Mouse (Mus musculus) lung, embryonic 16.5 days (tissue): Measurements from ENCODE around the gene Nop14. TPM values are rescaled to one million over a fixed set of nuclear protein-coding genes. Genes with fewer than 3 reads are reported as not detected.

Source experiments
- ATAC-seq: fragments of 200-750 bp; cut with Nextera tagmentation; 2 replicates; pipeline ENCODE4 v1.8.0; 2017; ENCODE audit warnings: low read depth, mild to moderate bottlenecking, moderate library complexity
- H3K27ac ChIP-seq: fragments of 300-500 bp; sonication (generic); 2 replicates; pipeline ENCODE4 v1.5.1; 2014; ENCODE audit warnings: mild to moderate bottlenecking, control low read depth, low read length
- H3K27me3 ChIP-seq: fragments of 300-500 bp; sonication (generic); 2 replicates; pipeline ENCODE4 v1.6.1; 2014; ENCODE audit warnings: low read depth, low read length, mixed read lengths; ENCODE audit not compliant: control insufficient read depth, insufficient read depth
- H3K36me3 ChIP-seq: fragments of 300-500 bp; sonication (generic); 2 replicates; pipeline ENCODE4 v1.6.1; 2014; ENCODE audit warnings: low read length; ENCODE audit not compliant: control insufficient read depth, insufficient read depth
- H3K4me1 ChIP-seq: fragments of 300-500 bp; sonication (generic); replicated peaks from 2 replicates; pipeline ENCODE4 v1.6.1; 2014; ENCODE audit warnings: low read length, mixed read lengths; ENCODE audit not compliant: control insufficient read depth, insufficient read depth
- H3K4me2 ChIP-seq: fragments of 300-500 bp; sonication (generic); 2 replicates; pipeline ENCODE4 v1.6.1; 2014; ENCODE audit warnings: low read depth, low read length, control low read depth
- H3K4me3 ChIP-seq: fragments of 300-500 bp; sonication (generic); 2 replicates; pipeline ENCODE4 v1.5.1; 2014; ENCODE audit warnings: mild to moderate bottlenecking, low read length, control low read depth
- H3K9ac ChIP-seq: fragments of 300-500 bp; sonication (generic); 2 replicates; pipeline ENCODE4 v1.6.1; 2014; ENCODE audit warnings: low read length, control low read depth
- H3K9me3 ChIP-seq: fragments of 300-500 bp; sonication (generic); 2 replicates; pipeline ENCODE4 v1.6.1; 2016; ENCODE audit warnings: low read length; ENCODE audit not compliant: control insufficient read depth
- WGBS: fragments of 180-500 bp; shearing (Covaris S2); extraction: QIAGEN DNeasy Blood & Tissue Kit; methylation state at CpG from one replicate; pipeline ENCODE4 v1.1.7; 2014; 5-methylcytosine and 5-hydroxymethylcytosine counted together
- polyA plus RNA-seq: library from polyadenylated mRNA; unstranded; fragments of >200 nt; fragmentation: Nextera tagmentation; extraction: Ambion mirVana; gene quantifications from 2 replicates; pipeline ENCODE4 v1.2.1, GENCODE M21; 2015

Gene Nop14
- polyA plus RNA-seq, 1 experiment from 2014 or later: 21.5 TPM

DNA sequence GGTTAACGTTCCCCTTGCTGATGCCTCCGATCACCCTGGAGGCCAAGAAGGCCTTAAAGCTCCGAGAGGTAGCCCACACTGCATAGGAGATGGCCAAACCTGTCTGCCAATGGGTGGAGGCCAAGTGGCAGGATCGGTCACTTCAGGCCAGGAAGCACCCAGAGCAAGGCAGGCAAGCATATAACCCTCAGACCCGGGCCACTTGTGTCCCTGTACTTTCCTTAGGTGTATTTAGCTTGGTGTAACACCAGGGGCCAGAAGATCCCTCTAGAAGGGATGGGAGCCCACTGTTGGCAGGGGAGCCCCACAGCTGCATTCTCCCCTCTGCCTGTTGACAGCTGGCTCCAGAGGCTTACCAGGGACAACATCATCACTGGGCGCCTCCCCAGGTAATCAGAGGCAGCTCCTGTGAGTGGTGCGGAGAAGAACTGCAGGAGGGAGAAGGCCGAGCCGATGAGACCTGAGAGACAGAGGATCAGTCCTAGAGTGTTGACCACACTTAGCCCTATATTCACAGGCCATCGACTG, 24.2 kb downstream of the Nop14 start:
- ATAC-seq: no peak
- Histone ChIP-seq H3K27me3 (no peaks in the 10 kb centered on the region), H3K4me2 (peak overlapping the region; percentile 94), H3K9me3 (no peaks in the 10 kb centered on the region), H3K27ac (no peak overlapping the region), H3K9ac (peak overlapping the region; percentile 80), H3K36me3 (peaks cover 38% of the 10 kb centered on the region), H3K4me3 (peak overlapping the region; percentile 76), H3K4me1 (peaks cover 18% of the 10 kb centered on the region)
- 51% methylated on average over 10 of the region's 10 CpGs for WGBS

DNA sequence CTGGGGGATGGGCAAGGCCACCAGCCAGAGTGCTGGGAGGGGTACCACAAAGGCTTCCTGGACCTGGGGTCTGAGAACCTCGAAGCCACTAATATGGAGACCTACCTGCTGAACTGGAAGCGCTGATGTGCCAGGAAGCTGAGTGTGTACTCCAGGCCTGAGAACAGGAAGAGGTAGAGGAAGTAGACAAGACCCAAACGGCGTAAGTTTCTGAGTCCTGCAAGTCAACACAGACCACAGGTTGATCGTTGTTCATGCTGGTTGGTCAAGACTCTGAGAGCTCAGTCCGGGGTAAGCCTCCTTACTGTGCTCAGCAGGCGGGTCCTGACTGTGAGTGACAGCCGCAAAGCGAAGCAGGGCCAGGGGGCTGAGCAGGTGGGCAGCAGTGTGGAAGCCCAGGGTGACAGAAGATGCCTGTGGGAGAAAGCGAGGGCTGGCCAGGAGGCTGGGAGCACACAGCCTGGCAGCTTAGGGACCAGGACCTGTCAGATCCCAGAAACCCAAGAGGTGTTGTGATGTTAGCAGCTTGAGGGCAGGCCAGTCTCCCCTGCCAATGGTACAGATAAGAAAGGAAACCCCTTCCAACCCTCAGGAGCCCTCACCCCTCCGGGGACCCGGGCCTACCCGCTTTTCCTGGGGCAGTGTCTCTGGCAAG, 25.1 kb downstream of the Nop14 start:
- 0 out of 2 replicates have a peak overlapping the region, but pooled peaks have one; percentile 21 for H3K9ac ChIP-seq
- 81% methylated on average over 13 of the region's 13 CpGs for WGBS
- no peak overlapping the region for H3K27ac ChIP-seq

DNA sequence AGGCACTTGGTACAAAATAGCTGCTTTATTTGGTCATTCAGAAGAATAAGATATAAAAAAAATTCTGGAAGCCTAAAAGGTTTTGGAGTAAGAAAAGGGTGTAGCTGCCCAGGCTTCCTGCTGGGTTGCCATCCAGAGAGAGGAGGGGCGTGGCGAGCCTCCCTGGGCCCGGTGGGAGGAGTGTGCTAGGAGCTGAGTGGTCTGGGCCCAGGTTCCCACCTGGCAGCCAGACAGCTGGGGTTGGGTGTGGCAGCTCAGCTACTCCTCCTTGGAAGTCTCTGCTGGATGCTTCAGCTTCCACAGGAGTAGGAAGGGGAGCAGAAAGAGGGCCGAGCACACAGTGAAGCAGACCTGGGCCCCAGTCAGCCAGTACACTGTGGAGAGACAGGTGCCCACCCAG, 26.3 kb downstream of the Nop14 start:
- Histone ChIP-seq H3K36me3 (peaks cover 31% of the 10 kb centered on the region), H3K4me1 (peaks cover 18% of the 10 kb centered on the region), H3K4me3 (no peak overlapping the region), H3K27ac (no peak overlapping the region), H3K4me2 (no peak overlapping the region), H3K27me3 (no peaks in the 10 kb centered on the region), H3K9me3 (no peaks in the 10 kb centered on the region), H3K9ac (no peak overlapping the region)
- 0 out of 2 replicates have a peak, but pooled peaks have one; percentile 5 for ATAC-seq
- 56% methylated on average over 4 of the region's 4 CpGs for WGBS

More for the DNA sequence above, 25.1 kb downstream of the Nop14 start:
- Histone ChIP-seq H3K4me3 (no peak overlapping the region), H3K9me3 (no peaks in the 10 kb centered on the region), H3K4me1 (peaks cover 18% of the 10 kb centered on the region), H3K27me3 (no peaks in the 10 kb centered on the region), H3K4me2 (no peak overlapping the region), H3K36me3 (peaks cover 41% of the 10 kb centered on the region)
- ATAC-seq: no peak

DNA sequence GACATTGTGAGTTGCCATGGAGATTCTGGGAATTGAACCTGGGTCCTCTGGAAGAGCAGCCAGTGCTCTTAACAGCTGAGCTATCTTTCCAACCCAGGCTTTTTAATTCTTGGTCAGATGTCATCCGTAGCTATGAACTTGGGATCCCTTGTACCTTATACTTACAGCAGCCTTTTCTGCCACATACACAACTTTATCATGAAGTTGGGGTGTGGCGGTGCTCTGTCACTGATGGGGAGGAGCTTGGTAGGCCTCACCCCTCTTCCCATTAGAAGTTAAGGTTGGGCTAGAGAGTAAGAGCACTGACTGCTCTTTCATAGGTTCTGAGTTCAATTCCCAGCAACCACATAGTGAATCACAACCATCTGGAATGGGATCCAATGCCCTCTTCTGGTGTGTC, 27.0 kb downstream of the Nop14 start:
- ATAC-seq: no peak
- H3K27me3 ChIP-seq: no peaks in the 10 kb centered on the region
- no peak overlapping the region for H3K4me2 ChIP-seq
- H3K4me3 ChIP-seq: no peak overlapping the region
- peaks cover 36% of the 10 kb centered on the region for H3K36me3 ChIP-seq
- no peak overlapping the region for H3K27ac ChIP-seq
- no peaks in the 10 kb centered on the region for H3K9me3 ChIP-seq
- WGBS: 94% methylated on average over 2 of the region's 2 CpGs
- peaks cover 18% of the 10 kb centered on the region for H3K4me1 ChIP-seq
- no peak overlapping the region for H3K9ac ChIP-seq

DNA sequence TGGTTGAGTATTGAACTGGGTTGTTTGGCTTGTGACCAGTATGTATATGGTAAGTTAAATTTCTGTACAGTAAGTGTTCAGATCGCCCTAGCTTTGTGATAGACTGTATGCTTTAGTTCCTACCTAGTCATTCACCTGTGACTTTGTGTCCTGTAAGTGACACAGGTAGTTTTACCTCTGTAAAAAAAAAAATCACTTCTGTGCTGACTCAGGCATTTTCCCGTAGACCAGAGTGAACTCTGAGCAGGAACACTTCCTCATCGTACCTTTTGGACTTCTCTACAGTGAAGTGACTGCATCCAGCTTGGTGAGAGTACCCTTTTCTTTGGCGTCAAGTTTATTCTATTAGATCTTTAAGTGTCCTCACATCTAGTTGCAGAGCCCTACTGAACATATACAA, 50.0 kb downstream of the Nop14 start:
- H3K4me3 ChIP-seq: no peak overlapping the region
- H3K9me3 ChIP-seq: no peaks in the 10 kb centered on the region
- no peak for ATAC-seq
- no peak overlapping the region for H3K9ac ChIP-seq
- H3K4me2 ChIP-seq: no peak overlapping the region
- 88% methylated on average over 4 of the region's 4 CpGs for WGBS
- no peaks in the 10 kb centered on the region for H3K4me1 ChIP-seq
- H3K27ac ChIP-seq: no peak overlapping the region
- peaks cover 55% of the 10 kb centered on the region for H3K36me3 ChIP-seq
- H3K27me3 ChIP-seq: no peaks in the 10 kb centered on the region

DNA sequence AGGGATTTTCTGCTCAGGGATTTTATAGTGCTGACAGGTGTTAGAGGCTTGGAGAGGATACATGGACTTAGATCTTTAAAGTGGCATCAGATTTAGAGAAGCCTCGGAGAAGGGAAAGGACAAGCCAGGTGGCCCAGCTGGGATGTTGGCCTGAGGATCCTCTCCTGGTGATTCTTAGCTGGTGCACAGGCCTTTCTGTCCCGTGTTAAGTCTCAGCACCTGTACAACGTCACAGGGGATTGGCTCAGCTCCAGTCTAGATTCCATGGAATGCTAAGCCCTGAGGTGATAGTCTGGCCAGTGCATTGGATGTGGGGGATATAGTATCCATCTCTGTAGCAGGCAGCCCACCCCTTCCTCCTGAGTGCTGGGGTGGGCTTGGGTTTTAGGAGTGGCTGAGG, 51.7 kb downstream of the Nop14 start:
- Histone ChIP-seq H3K27ac (no peak overlapping the region), H3K4me1 (no peaks in the 10 kb centered on the region), H3K9me3 (no peaks in the 10 kb centered on the region), H3K4me3 (no peak overlapping the region), H3K27me3 (no peaks in the 10 kb centered on the region), H3K4me2 (no peak overlapping the region), H3K9ac (no peak overlapping the region), H3K36me3 (peaks cover 44% of the 10 kb centered on the region)
- no peak for ATAC-seq
- 77% methylated on average over 3 of the region's 3 CpGs for WGBS

DNA sequence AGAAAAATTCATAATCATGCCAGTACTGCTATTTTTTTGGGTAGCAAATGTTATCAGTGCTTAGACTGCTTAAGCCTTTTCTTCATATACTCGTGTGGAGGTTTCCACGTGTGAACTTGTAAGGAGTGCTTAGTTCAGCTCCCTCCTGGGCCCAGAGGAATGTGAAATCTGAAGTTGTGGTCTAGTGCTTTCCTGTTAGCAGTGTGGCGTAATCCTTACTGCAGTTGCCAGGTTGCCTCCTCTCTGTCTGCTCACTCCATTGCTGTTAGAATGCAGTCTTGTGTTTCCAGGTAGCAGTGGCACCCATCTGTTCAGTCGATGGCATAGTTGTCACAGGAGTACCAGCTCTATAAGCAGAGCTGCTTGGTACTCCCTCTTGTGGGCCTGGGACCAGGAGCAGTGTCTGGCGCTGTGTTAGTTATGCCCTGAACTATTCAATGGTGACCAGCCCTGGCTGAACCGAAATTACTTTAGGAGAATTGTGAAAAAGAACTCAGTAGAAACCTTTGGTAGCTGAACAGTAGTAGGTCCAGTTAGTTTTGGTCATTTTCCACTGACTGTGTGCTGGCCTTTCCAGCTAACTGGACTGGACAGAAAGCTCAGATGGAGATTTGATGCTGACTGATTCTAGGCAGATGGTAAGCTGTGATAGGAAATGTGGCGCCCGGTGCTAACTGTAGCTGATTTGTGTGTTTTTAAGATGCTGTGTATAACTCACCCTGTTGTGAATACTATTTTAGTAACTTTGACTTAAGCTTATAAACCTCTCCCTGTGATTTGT, 52.7 kb downstream of the Nop14 start:
- H3K36me3 ChIP-seq: peaks cover 44% of the 10 kb centered on the region
- no peak for ATAC-seq
- 81% methylated on average over 8 of the region's 8 CpGs for WGBS

DNA sequence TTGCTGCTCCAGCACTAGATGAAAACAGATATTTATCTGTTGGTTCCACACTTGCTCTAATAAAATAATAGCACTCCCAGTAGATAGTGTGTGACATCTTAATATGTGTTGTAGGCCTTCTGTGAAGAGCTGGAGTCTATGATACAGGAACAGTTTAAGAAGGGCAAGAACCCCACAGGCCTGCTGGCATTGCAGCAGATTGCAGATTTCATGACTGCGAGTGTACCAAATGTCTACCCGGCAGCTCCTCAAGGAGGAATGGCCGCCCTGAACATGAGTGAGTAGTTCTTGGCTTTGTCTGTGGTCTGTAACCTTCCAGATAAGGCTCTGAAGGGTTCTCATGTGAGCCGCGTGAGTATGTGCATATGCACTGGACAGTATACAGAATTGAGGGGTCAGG, 55.4 kb downstream of the Nop14 start:
- Histone ChIP-seq H3K9ac (no peak overlapping the region), H3K9me3 (no peaks in the 10 kb centered on the region), H3K36me3 (peaks cover 27% of the 10 kb centered on the region), H3K27ac (no peak overlapping the region), H3K4me2 (no peak overlapping the region), H3K4me3 (no peak overlapping the region), H3K27me3 (no peaks in the 10 kb centered on the region), H3K4me1 (no peaks in the 10 kb centered on the region)
- 83% methylated on average over 5 of the region's 5 CpGs for WGBS
- no peak for ATAC-seq

More for the DNA sequence above, 52.7 kb downstream of the Nop14 start:
- H3K27ac ChIP-seq: no peak overlapping the region
- no peak overlapping the region for H3K4me2 ChIP-seq
- H3K9me3 ChIP-seq: no peaks in the 10 kb centered on the region
- H3K9ac ChIP-seq: no peak overlapping the region
- H3K27me3 ChIP-seq: no peaks in the 10 kb centered on the region
- no peaks in the 10 kb centered on the region for H3K4me1 ChIP-seq
- no peak overlapping the region for H3K4me3 ChIP-seq

DNA sequence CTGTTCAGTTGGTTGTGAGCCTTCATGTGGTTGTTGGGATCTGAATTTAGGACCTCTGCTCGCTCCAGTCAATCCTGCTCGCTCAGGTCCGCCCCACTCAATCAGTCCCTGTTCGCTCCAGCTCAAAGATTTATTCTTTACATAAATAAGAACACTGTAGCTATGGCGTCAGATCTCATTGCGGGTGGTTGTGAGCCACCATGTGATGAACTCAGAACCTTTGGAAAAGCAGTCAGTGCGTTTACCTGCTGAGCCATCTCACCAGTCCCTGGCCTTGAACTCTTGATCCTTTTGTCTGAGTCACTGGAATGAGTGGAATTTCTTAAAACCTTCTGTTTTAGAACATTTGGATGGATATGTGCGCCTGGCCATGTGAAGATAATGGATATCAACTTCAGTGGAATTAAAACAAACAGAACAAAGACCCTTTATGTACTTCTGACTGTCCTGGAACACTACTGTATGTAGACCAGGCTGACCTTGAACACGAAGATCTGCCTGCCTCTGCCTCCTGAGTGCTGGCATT, 66.7 kb downstream of the Nop14 start:
- no peaks in the 10 kb centered on the region for H3K9me3 ChIP-seq
- H3K36me3 ChIP-seq: peaks cover 2% of the 10 kb centered on the region; the same call in 1 of the 2 replicates
- no peak overlapping the region for H3K9ac ChIP-seq
- H3K4me2 ChIP-seq: no peak overlapping the region
- no peak overlapping the region for H3K27ac ChIP-seq
- H3K4me1 ChIP-seq: peaks cover 3% of the 10 kb centered on the region; the same call in 1 of the 2 replicates
- 94% methylated on average over 9 of the region's 9 CpGs for WGBS
- no peak for ATAC-seq
- no peak overlapping the region for H3K4me3 ChIP-seq
- H3K27me3 ChIP-seq: no peaks in the 10 kb centered on the region
